Mouse (Mus musculus): ENCODE measurements around the gene Slc4a10.

Gene Slc4a10

GRCm38 (mm10) chr2:62355766-62356165 is 309.5 kb downstream of the Slc4a10 start:
- DNase-seq (ENCODE audit: low spot score), result peak; percentile 6

- no peak for DNase-seq (ENCODE audit: low spot score)
Measured at GRCm38 (mm10) chr2:62356606-62357005, 310.3 kb downstream of the Slc4a10 start.

GRCm38 (mm10) chr2:62357259-62357658 is 311.0 kb downstream of the Slc4a10 start:
- DNase-seq (ENCODE audit: low spot score), result no peak

- no peak for DNase-seq (ENCODE audit: low spot score)
Measured at GRCm38 (mm10) chr2:62360872-62361271, 314.6 kb downstream of the Slc4a10 start.

GRCm38 (mm10) chr2:62361514-62361913 is 315.3 kb downstream of the Slc4a10 start:
- DNase-seq (ENCODE audit: low spot score), result no peak

GRCm38 (mm10) chr2:62362211-62362610 is 315.9 kb downstream of the Slc4a10 start:
- no peak for DNase-seq (ENCODE audit: low spot score)

- DNase-seq (ENCODE audit: low spot score), result no peak
Measured at GRCm38 (mm10) chr2:62363606-62364005, 317.3 kb downstream of the Slc4a10 start.

GRCm38 (mm10) chr2:62368349-62369053 is 322.2 kb downstream of the Slc4a10 start:
- DNase-seq (ENCODE audit: low spot score), result no peak

- no peak for DNase-seq (ENCODE audit: low spot score)
Measured at GRCm38 (mm10) chr2:62370048-62370447, 323.8 kb downstream of the Slc4a10 start.

- no peak for DNase-seq (ENCODE audit: low spot score)
Measured at GRCm38 (mm10) chr2:62373692-62374091, 327.4 kb downstream of the Slc4a10 start.
